ENCODE assay signal across 9 mouse cellular contexts in the genomic region with DNA sequence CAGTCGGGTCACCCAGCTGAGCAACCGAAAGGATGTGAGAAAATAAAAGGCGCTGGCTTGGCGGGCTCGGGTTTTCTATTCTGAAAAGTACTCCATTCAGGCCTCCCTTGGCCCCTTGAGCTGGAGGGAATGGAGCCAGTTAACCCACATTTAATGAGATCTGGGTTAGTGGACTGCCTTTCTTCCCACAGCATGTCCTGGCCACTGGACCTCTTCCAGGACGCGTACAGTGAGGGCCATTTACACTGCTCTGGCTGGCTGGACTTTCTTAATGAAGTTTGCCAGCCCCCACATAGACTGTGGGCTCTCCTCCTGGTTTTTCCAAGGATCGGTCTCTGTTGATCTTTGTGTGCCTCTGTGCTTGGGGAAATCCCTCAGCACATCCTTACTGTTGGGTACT. TPM values are rescaled to one million over a fixed set of nuclear protein-coding genes. Genes with fewer than 3 reads are reported as not detected.
DNase-seq lines count a peak whose midpoint lies in the region; ATAC-seq lines count a peak whose summit lies in the region.
"Had no signal": no experiment of that assay in that cellular context is flagged by ENCODE, and none has a peak within 500 bp of the region (broad histone marks: within the 10 kb centered on the region; RNA-seq: fewer than 3 reads in every experiment).

No protein-coding gene starts in this region.

- no peak overlapping the region for H3K4me3 ChIP-seq in midbrain, embryonic 14.5 days (replicated peaks; ENCODE audit: low read depth, low read length)
- H3K4me3 ChIP-seq in midbrain, embryonic 11.5 days (ENCODE audit: low read depth, low read length): no peak overlapping the region
- no peak overlapping the region for H3K4me3 ChIP-seq in stomach, embryonic 16.5 days (replicated peaks; ENCODE audit: low read length)
- H3K4me3 ChIP-seq: myocyte had no signal

- no peaks in the 10 kb centered on the region for H3K4me1 ChIP-seq in midbrain, embryonic 14.5 days (ENCODE audit: control insufficient read depth, insufficient read depth, low read length)
- no peaks in the 10 kb centered on the region for H3K4me1 ChIP-seq in midbrain, embryonic 11.5 days (ENCODE audit: control insufficient read depth, insufficient read depth, low read length)
- H3K4me1 ChIP-seq in stomach, embryonic 16.5 days (ENCODE audit: control insufficient read depth, insufficient read depth, low read length): peaks cover 5% of the 10 kb centered on the region; the same call in 1 of the 2 replicates

- no peak overlapping the region for H3K4me2 ChIP-seq in midbrain, embryonic 14.5 days (ENCODE audit: low read length)
- H3K4me2 ChIP-seq in midbrain, embryonic 11.5 days: no peak overlapping the region
- H3K4me2 ChIP-seq in stomach, embryonic 16.5 days (ENCODE audit: low read depth, low read length): no peak overlapping the region

- no peak overlapping the region for H3K27ac ChIP-seq in midbrain, embryonic 14.5 days (replicated peaks; ENCODE audit: low read depth, low read length)
- H3K27ac ChIP-seq in midbrain, embryonic 11.5 days (ENCODE audit: low read depth, low read length): no peak overlapping the region
- no peak overlapping the region for H3K27ac ChIP-seq in stomach, embryonic 16.5 days (ENCODE audit: low read length)

- H3K36me3 ChIP-seq in midbrain, embryonic 14.5 days (ENCODE audit: control insufficient read depth, insufficient read depth, low read length): no peaks in the 10 kb centered on the region
- no peaks in the 10 kb centered on the region for H3K36me3 ChIP-seq in midbrain, embryonic 11.5 days (ENCODE audit: control insufficient read depth, insufficient read depth, low read length)
- no peaks in the 10 kb centered on the region for H3K36me3 ChIP-seq in stomach, embryonic 16.5 days (ENCODE audit: control insufficient read depth, insufficient read depth, low read length)

- no peak overlapping the region for H3K9ac ChIP-seq in midbrain, embryonic 14.5 days (replicated peaks; ENCODE audit: low read length)
- no peak overlapping the region for H3K9ac ChIP-seq in midbrain, embryonic 11.5 days (ENCODE audit: low read length)
- no peak overlapping the region for H3K9ac ChIP-seq in stomach, embryonic 16.5 days (ENCODE audit: low read length)

- 72% methylated on average over 8 of the region's 8 CpGs for WGBS in midbrain, embryonic 14.5 days
- 74% methylated on average over 8 of the region's 8 CpGs for WGBS in midbrain, embryonic 11.5 days
- 70% methylated on average over 8 of the region's 8 CpGs for WGBS in stomach, embryonic 16.5 days

- H3K27me3 ChIP-seq in midbrain, embryonic 14.5 days (ENCODE audit: control insufficient read depth, insufficient read depth, low read length): no peaks in the 10 kb centered on the region
- no peaks in the 10 kb centered on the region for H3K27me3 ChIP-seq in midbrain, embryonic 11.5 days (ENCODE audit: control insufficient read depth, insufficient read depth, low read length)
- H3K27me3 ChIP-seq in stomach, embryonic 16.5 days (ENCODE audit: control insufficient read depth, insufficient read depth, low read length): no peaks in the 10 kb centered on the region

- DNase-seq in cerebellum, adult 18-20 months: peak; percentile 19 to 28
- no peak for DNase-seq in cerebellum, adult 9-11 months
- DNase-seq in midbrain, embryonic 14.5 days: peak; percentile 56
- DNase-seq in midbrain, embryonic 11.5 days (ENCODE audit: low spot score, missing footprints): no peak
- DNase-seq in layer of hippocampus, postnatal 10 days (ENCODE audit: low spot score in 2 of 2): peak; percentile 71 to 83
- no peak for DNase-seq in natural killer cell, adult 2 months (ENCODE audit: low spot score in 2 of 2)
- DNase-seq in gastrocnemius, postnatal 10 days: no peak

- H3K9me3 ChIP-seq in midbrain, embryonic 14.5 days (ENCODE audit: control insufficient read depth, low read length): no peaks in the 10 kb centered on the region
- H3K9me3 ChIP-seq in midbrain, embryonic 11.5 days (ENCODE audit: control insufficient read depth, low read length): no peaks in the 10 kb centered on the region
- H3K9me3 ChIP-seq in stomach, embryonic 16.5 days (replicated peaks; ENCODE audit: control insufficient read depth, low read length): no peaks in the 10 kb centered on the region

- ATAC-seq in midbrain, embryonic 14.5 days (ENCODE audit: low FRiP score, low TSS enrichment): no peak
- ATAC-seq in midbrain, embryonic 11.5 days (ENCODE audit: low FRiP score): no peak
- peak; percentile 54; the same call in 1 of the 2 replicates for ATAC-seq in stomach, embryonic 16.5 days (ENCODE audit: insufficient read depth, low FRiP score)

RNA-seq across cellular contexts. Expression of a gene that starts 52.1 kb away (rescaled TPM):
- polyA plus RNA-seq in midbrain, embryonic 14.5 days (2014; fragmentation: Nextera tagmentation; extraction: Ambion mirVana): 5.3 and 5.5 TPM in 2 replicates
- 2.2 and 2.6 TPM in 2 replicates for polyA plus RNA-seq in midbrain, embryonic 11.5 days (2014; fragmentation: Nextera tagmentation; extraction: Ambion mirVana)
- 10 to 100 TPM; 34.4 to 35.7 TPM for total RNA-seq in layer of hippocampus, postnatal 10 days (2021)
- polyA plus RNA-seq in stomach, embryonic 16.5 days (2015; fragmentation: Nextera tagmentation; extraction: Ambion mirVana): 20.9 and 22.8 TPM in 2 replicates
- total RNA-seq in gastrocnemius, postnatal 10 days (2021): 10 to 100 TPM; 15.6 to 18.1 TPM

Comparison
In these comparisons a context has a peak if more than half of its experiments do, and no peak if none do; other contexts are left out.
1. DNase-seq: peak in cerebellum, adult 18-20 months (2 of 2), midbrain, embryonic 14.5 days (single experiment) and layer of hippocampus, postnatal 10 days (2 of 2); none in cerebellum, adult 9-11 months (single experiment), midbrain, embryonic 11.5 days (single experiment), natural killer cell, adult 2 months (0 of 2) and gastrocnemius, postnatal 10 days (single experiment).